13 mouse cellular contexts compared by ENCODE assay signal in the genomic region with DNA sequence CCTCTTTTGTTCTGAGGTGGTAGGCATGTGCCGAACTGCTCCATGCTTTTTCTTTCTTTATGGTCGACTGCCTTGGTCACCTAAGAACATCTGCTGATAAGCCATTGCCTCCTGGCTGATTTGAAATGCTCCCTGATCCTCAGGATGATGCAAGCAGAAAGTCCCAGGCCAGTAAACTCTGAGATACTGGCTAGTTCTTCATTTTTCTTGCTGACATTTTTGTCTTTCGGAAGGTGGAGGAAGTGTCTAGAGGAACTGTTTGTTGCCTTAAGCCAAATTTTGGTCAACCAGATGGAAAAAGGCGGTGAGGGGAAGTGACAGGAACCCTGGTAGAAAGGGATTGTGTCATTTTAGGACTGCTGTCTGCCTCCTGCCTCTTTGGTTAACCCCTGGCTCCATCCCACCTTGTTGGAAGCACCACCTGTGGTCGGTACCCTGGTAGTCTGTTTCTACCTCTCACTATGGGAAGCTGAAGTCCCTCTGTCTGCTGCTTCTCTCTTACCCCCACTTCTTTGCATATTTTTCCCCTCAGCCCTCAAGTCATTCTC. TPM values are rescaled to one million over a fixed set of nuclear protein-coding genes. Genes with fewer than 3 reads are reported as not detected.
DNase-seq lines count a peak whose midpoint lies in the region; ATAC-seq and TF ChIP-seq lines count a peak whose summit lies in the region.
"Had no signal": no experiment of that assay in that cellular context is flagged by ENCODE, and none has a peak within 500 bp of the region (broad histone marks: within the 10 kb centered on the region; RNA-seq: fewer than 3 reads in every experiment).

No protein-coding gene starts in this region.

- ATAC-seq in lung, embryonic 14.5 days (ENCODE audit: insufficient read depth), result no peak
- peak; percentile 80 to 88 for ATAC-seq in hematopoietic stem cell, adult 5-6 weeks (replicated peaks in 1 of 2; ENCODE audit: insufficient read depth in 1 of 2, low FRiP score in 2 of 2, low TSS enrichment in 1 of 2, low read depth in 1 of 2, poor library complexity in 2 of 2, severe bottlenecking in 2 of 2)
- ATAC-seq in megakaryocyte-erythroid progenitor cell, adult 5-6 weeks (replicated peaks; ENCODE audit: low FRiP score, low TSS enrichment, poor library complexity, severe bottlenecking), result no peak
- ATAC-seq: inflammation-experienced regulatory T-cells, adult 6 months had no signal

- H3K9ac ChIP-seq in lung, embryonic 14.5 days, result no peak overlapping the region

- no peak overlapping the region for H3K4me2 ChIP-seq in lung, embryonic 14.5 days

- WGBS in lung, embryonic 14.5 days, result 73% methylated on average over 5 of the region's 5 CpGs

- H3K4me3 ChIP-seq in lung, embryonic 14.5 days (ENCODE audit: low read depth, low read length), result no peak overlapping the region
- H3K4me3 ChIP-seq: erythroblast, embryonic 14.5 days; myocyte had no signal

- TF ChIP-seq CTCF in lung, embryonic 14.5 days (IDR thresholded peaks at IDR 0.05; ENCODE audit: low read depth), result no peak

- H3K27ac ChIP-seq in lung, embryonic 14.5 days (ENCODE audit: low read depth), result peak overlapping the region; percentile 12; the same call in 1 of the 2 replicates

- DNase-seq in heart, adult 8-10 months (ENCODE audit: low spot score), result peak; percentile 21
- DNase-seq in heart, postnatal 4 days, result no peak
- DNase-seq in lung, embryonic 14.5 days, result no peak
- no peak for DNase-seq in lung, postnatal 10 days
- DNase-seq in spleen, postnatal 10 days (ENCODE audit: low spot score in 2 of 2), result peak; percentile 22 to 23
- DNase-seq in embryo, embryonic 9.5 days (ENCODE audit: extremely low spot score), result no peak
- DNase-seq: kidney, postnatal 4 days; thymus, postnatal 25 days had no signal

- H3K27me3 ChIP-seq in lung, embryonic 14.5 days (ENCODE audit: insufficient read depth, low read length), result no peaks in the 10 kb centered on the region

- H3K36me3 ChIP-seq in lung, embryonic 14.5 days (ENCODE audit: insufficient read depth), result no peaks in the 10 kb centered on the region

- no peaks in the 10 kb centered on the region for H3K4me1 ChIP-seq in lung, embryonic 14.5 days (ENCODE audit: insufficient read depth)

- H3K9me3 ChIP-seq in lung, embryonic 14.5 days (ENCODE audit: low read depth, low read length), result no peaks in the 10 kb centered on the region

RNA-seq across cellular contexts. Expression of a gene that starts 28.4 kb away (rescaled TPM):
- total RNA-seq in heart, adult 8-10 months (2022), result 1 to 10 TPM; 1.6 to 4.8 (median 2.1) TPM
- 1 to 10 TPM; 2.1 to 3.0 TPM for total RNA-seq in heart, postnatal 4 days (2021)
- 7.5 and 9.7 TPM in 2 replicates for polyA plus RNA-seq in lung, embryonic 14.5 days (2014; fragmentation: Nextera tagmentation; extraction: Ambion mirVana)
- 11.8 and 15.6 TPM in 2 replicates for total RNA-seq in hematopoietic stem cell, adult 5-6 weeks (2017)
- total RNA-seq in megakaryocyte-erythroid progenitor cell, adult 5-6 weeks (2014; fragmentation: Nextera tagmentation), result 6.0 and 11.4 TPM in 2 replicates
- total RNA-seq in megakaryocyte-erythroid progenitor cell, adult 5-6 weeks (2017), result 0.19 and 3.6 TPM in 2 replicates
- polyA plus RNA-seq: erythroblast, embryonic 14.5 days had no signal

RNA-seq across cellular contexts. Expression of a gene that starts 40.8 kb away (rescaled TPM):
- total RNA-seq in heart, adult 8-10 months (2022), result 1 to 10 TPM; 2.9 to 3.9 (median 3.3) TPM
- 1 to 10 TPM; 1.3 to 1.9 TPM for total RNA-seq in heart, postnatal 4 days (2021)
- polyA plus RNA-seq in lung, embryonic 14.5 days (2014; fragmentation: Nextera tagmentation; extraction: Ambion mirVana), result 0.53 and 0.84 TPM in 2 replicates
- 0.88 TPM in 1 of 2 replicates, not detected in the other for total RNA-seq in hematopoietic stem cell, adult 5-6 weeks (2017)
- total RNA-seq in megakaryocyte-erythroid progenitor cell, adult 5-6 weeks (2014; fragmentation: Nextera tagmentation), result not detected in 2 replicates
- not detected in 2 replicates for total RNA-seq in megakaryocyte-erythroid progenitor cell, adult 5-6 weeks (2017)
- polyA plus RNA-seq: erythroblast, embryonic 14.5 days; inflammation-experienced regulatory T-cells, adult 6 months; myocyte had no signal

Comparison
In these comparisons a context has a peak if more than half of its experiments do, and no peak if none do; other contexts are left out.
1. DNase-seq: peak in heart, adult 8-10 months (single experiment) and spleen, postnatal 10 days (2 of 2); none in heart, postnatal 4 days (single experiment), lung, embryonic 14.5 days (single experiment), lung, postnatal 10 days (single experiment) and embryo, embryonic 9.5 days (single experiment).
2. ATAC-seq: peak in hematopoietic stem cell, adult 5-6 weeks (2 of 2); none in lung, embryonic 14.5 days (single experiment) and megakaryocyte-erythroid progenitor cell, adult 5-6 weeks (single experiment).